Comparison of ENCODE assay signal across 23 mouse cellular contexts in the genomic region with DNA sequence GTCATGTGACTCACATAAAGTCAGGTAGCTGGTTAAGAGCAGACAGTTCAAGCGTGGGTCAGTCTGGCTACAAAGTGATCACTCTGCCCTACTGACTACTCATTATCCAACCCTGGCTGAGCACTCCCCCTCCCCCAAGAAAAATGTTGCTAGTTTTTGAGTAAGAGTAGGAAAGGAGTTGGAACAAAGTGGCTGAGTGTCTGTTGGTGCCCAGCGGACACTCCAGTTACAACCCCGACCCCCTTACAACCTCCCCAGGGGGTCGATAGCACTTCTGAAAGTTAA. TPM values are rescaled to one million over a fixed set of nuclear protein-coding genes. Genes with fewer than 3 reads are reported as not detected.
DNase-seq lines count a peak whose midpoint lies in the region; ATAC-seq and TF ChIP-seq lines count a peak whose summit lies in the region.
"Had no signal": no experiment of that assay in that cellular context is flagged by ENCODE, and none has a peak within 500 bp of the region (broad histone marks: within the 10 kb centered on the region; RNA-seq: fewer than 3 reads in every experiment).

No protein-coding gene starts in this region.

- H3K27ac ChIP-seq in lung, postnatal 0 days (ENCODE audit: low read length) = no peak overlapping the region
- no peak overlapping the region for H3K27ac ChIP-seq in intestine, embryonic 14.5 days (ENCODE audit: low read depth)
- H3K27ac ChIP-seq: heart, embryonic 15.5 days; hindbrain, embryonic 10.5 days; midbrain, embryonic 15.5 days had no signal

- DNase-seq in lung, postnatal 0 days (ENCODE audit: low spot score) = peak; percentile 3
- no peak for DNase-seq in lung, postnatal 36 days
- DNase-seq in intestine, embryonic 14.5 days (ENCODE audit: low spot score) = no peak
- peak; percentile 78 to 88 for DNase-seq in kidney, adult 8-10 months
- peak; percentile 70 to 84 for DNase-seq in kidney, postnatal 25 days
- no peak for DNase-seq in Muller cell, postnatal 12 days (ENCODE audit: inconsistent ontology term)
- DNase-seq in cerebellum, adult 9-10 months = no peak
- no peak for DNase-seq in lung, postnatal 14 days
- DNase-seq: adrenal gland, adult 2 months; forebrain, postnatal 0 days; heart, adult 18-20 months; liver; lung, adult 2 months; spleen, adult 18-20 months; thymus, postnatal 25 days had no signal

- no peaks in the 10 kb centered on the region for H3K9me3 ChIP-seq in lung, postnatal 0 days (ENCODE audit: low read length)
- no peaks in the 10 kb centered on the region for H3K9me3 ChIP-seq in intestine, embryonic 14.5 days (ENCODE audit: control insufficient read depth, low read length)
- H3K9me3 ChIP-seq: heart, embryonic 15.5 days; hindbrain, embryonic 10.5 days; midbrain, embryonic 15.5 days had no signal

- no peaks in the 10 kb centered on the region for H3K36me3 ChIP-seq in lung, postnatal 0 days (ENCODE audit: insufficient read depth, low read length)
- H3K36me3 ChIP-seq in intestine, embryonic 14.5 days (ENCODE audit: control insufficient read depth, insufficient read depth, low read length) = no peaks in the 10 kb centered on the region
- H3K36me3 ChIP-seq: heart, embryonic 15.5 days; hindbrain, embryonic 10.5 days; midbrain, embryonic 15.5 days had no signal

- no peak overlapping the region for H3K4me3 ChIP-seq in lung, postnatal 0 days (ENCODE audit: low read depth, low read length)
- H3K4me3 ChIP-seq in intestine, embryonic 14.5 days (ENCODE audit: low read depth, low read length) = no peak overlapping the region
- H3K4me3 ChIP-seq: heart, embryonic 15.5 days; hindbrain, embryonic 10.5 days; midbrain, embryonic 15.5 days had no signal

- no peak for TF ChIP-seq EP300 in lung, postnatal 0 days (IDR thresholded peaks at IDR 0.05)

- H3K27me3 ChIP-seq in lung, postnatal 0 days (replicated peaks; ENCODE audit: insufficient read depth, low read length) = no peaks in the 10 kb centered on the region
- no peaks in the 10 kb centered on the region for H3K27me3 ChIP-seq in intestine, embryonic 14.5 days (replicated peaks; ENCODE audit: control insufficient read depth, insufficient read depth, low read length)
- H3K27me3 ChIP-seq: heart, embryonic 15.5 days; midbrain, embryonic 15.5 days had no signal

- H3K4me1 ChIP-seq in lung, postnatal 0 days (ENCODE audit: insufficient read depth, low read depth, low read length) = peaks cover 16% of the 10 kb centered on the region; the same call in 1 of the 2 replicates
- H3K4me1 ChIP-seq in intestine, embryonic 14.5 days (replicated peaks; ENCODE audit: control insufficient read depth, insufficient read depth, low read length) = peaks cover 26% of the 10 kb centered on the region
- H3K4me1 ChIP-seq: midbrain, embryonic 15.5 days had no signal

- ATAC-seq in lung, postnatal 0 days = no peak
- peak; percentile 50; the same call in 1 of the 2 replicates for ATAC-seq in intestine, embryonic 14.5 days (replicated peaks; ENCODE audit: low FRiP score, low TSS enrichment, low read depth)
- ATAC-seq: forebrain, postnatal 0 days; inflammation-experienced regulatory T-cells, adult 6 months; midbrain, embryonic 15.5 days had no signal

- TF ChIP-seq CTCF in lung, postnatal 0 days (IDR thresholded peaks at IDR 0.05) = no peak

- no peak overlapping the region for H3K9ac ChIP-seq in lung, postnatal 0 days (replicated peaks; ENCODE audit: low read depth)
- no peak overlapping the region for H3K9ac ChIP-seq in intestine, embryonic 14.5 days (ENCODE audit: low read length)
- H3K9ac ChIP-seq: forebrain, postnatal 0 days; heart, embryonic 15.5 days; midbrain, embryonic 15.5 days had no signal

- WGBS in lung, postnatal 0 days = 46% methylated on average over 4 of the region's 4 CpGs
- WGBS in intestine, embryonic 14.5 days = 32% methylated on average over 4 of the region's 4 CpGs

- no peak overlapping the region for H3K4me2 ChIP-seq in lung, postnatal 0 days (replicated peaks; ENCODE audit: low read depth, low read length)
- no peak overlapping the region for H3K4me2 ChIP-seq in intestine, embryonic 14.5 days (ENCODE audit: low read length)
- H3K4me2 ChIP-seq: heart, embryonic 15.5 days; midbrain, embryonic 15.5 days had no signal

RNA-seq across cellular contexts. Expression of a gene that starts 37.2 kb away (rescaled TPM):
- not detected in 2 replicates for polyA plus RNA-seq in lung, postnatal 0 days (2015; fragmentation: Nextera tagmentation; extraction: Ambion mirVana)
- polyA plus RNA-seq in intestine, embryonic 14.5 days (2014; fragmentation: Nextera tagmentation; extraction: Ambion mirVana) = not detected in 2 replicates
- polyA plus RNA-seq: adrenal gland, adult 2 months; C2C12; cortical plate, adult 2 months; embryonic facial prominence, embryonic 14.5 days; forebrain, postnatal 0 days; heart, embryonic 15.5 days; hindbrain, embryonic 10.5 days; inflammation-experienced regulatory T-cells, adult 6 months; lung, adult 2 months; stomach, embryonic 14.5 days had no signal

RNA-seq across cellular contexts. Expression of a gene that starts 37.5 kb away (rescaled TPM):
- polyA plus RNA-seq in lung, postnatal 0 days (2015; fragmentation: Nextera tagmentation; extraction: Ambion mirVana) = 9.2 and 10.6 TPM in 2 replicates
- 9.9 and 11.5 TPM in 2 replicates for polyA plus RNA-seq in intestine, embryonic 14.5 days (2014; fragmentation: Nextera tagmentation; extraction: Ambion mirVana)
- polyA plus RNA-seq: inflammation-experienced regulatory T-cells, adult 6 months had no signal

Comparison
In these comparisons a context has a peak if more than half of its experiments do, and no peak if none do; other contexts are left out.
1. DNase-seq: peak in lung, postnatal 0 days (single experiment), kidney, adult 8-10 months (2 of 2) and kidney, postnatal 25 days (2 of 2); none in lung, postnatal 36 days (single experiment), intestine, embryonic 14.5 days (single experiment), Muller cell, postnatal 12 days (single experiment), cerebellum, adult 9-10 months (single experiment) and lung, postnatal 14 days (single experiment).